Mouse (Mus musculus) frontal cortex, adult (tissue): ENCODE measurements at regions not wholly inside any gene's neighbourhood (a gene's known extent, or its start where the extent isn't known, plus 50 kb on each side); places are given as distances from the start of the nearest gene placed in this dataset.

Experiments used
- ATAC-seq: cut with Nextera tagmentation; 2 replicates; pipeline ENCODE4 v1.9.2; 2017; ENCODE audit warnings: mild to moderate bottlenecking, moderate library complexity, mixed read lengths; ENCODE audit not compliant: low TSS enrichment

DNA sequence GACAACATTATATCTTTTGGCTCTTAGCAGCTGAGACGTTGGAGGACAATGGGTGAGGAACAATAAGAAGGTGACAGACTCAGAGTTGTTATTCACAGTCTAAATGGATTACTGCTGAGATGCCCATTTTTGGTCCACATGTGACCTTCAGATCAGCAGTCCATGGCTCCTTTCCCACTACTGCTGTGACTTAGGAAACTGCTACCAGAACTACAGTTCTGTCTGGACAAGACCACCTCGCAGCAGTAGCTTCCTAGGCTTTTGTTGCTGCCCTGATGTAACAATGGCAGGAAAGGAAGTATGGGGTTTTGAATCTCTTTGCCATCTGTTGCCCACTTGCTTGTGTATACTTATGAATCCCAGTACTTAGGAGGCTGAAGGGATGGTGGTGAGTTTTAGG is 135.6 kb upstream of the Pls3 start:
- ATAC-seq, result no peak

DNA sequence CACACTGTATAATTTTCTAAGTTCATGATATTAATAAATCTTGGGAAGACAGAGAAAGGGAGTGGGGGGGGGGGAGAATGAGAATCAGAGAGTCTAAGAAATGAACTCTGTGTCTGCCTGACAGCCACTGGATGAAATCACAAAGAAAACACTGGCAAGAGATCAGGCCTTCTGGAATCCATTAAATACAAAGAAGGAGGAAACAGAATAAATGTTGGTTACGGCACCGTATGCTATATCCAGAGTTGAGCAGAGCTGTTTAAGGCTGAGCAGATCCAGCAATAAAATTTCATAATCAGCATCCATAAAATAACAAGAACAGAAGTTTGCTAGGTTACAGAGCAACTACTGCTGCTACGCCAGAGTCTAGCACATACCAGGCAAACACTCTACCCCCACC is 103.6 kb upstream of the Pls3 start:
- no peak for ATAC-seq

DNA sequence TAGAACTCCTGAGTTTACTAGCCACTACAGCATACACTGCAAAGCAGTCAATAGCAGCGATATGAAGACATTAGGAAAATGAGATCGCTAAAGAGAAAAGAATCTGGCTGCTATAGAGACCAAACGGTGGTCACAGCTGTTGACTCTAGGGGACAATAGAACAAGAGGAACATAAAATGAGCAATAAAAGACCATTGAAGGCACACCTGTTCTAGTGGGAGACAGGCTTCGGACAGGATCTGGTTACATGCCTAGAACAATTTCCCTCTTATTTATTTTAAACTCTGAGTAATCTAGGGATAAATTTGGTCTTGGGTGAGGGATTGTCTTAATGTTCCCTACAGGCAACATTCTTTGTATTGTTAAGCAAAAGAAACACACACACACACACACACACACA is 99.7 kb upstream of the Pls3 start:
- no peak for ATAC-seq

DNA sequence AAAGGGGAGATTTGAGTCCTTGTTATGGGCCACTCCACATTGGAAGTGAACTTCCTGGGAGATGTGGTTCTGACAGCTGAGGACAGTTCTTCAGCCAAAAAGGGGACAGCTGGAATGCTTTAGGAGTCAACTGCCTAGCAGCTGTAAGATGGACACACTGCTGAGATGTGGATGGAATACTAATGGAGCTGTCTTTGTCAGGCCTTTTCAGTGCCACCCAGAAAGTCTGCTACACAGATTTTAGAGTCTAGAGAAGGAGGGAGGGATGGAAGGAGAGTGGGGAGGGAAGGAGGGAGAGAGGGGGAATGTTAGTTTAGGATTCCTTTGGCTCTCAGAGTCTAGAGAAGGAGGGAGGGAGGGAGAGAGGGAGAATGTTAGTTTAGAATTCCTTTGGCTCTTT is 74.7 kb upstream of the Pls3 start:
- no peak for ATAC-seq

DNA sequence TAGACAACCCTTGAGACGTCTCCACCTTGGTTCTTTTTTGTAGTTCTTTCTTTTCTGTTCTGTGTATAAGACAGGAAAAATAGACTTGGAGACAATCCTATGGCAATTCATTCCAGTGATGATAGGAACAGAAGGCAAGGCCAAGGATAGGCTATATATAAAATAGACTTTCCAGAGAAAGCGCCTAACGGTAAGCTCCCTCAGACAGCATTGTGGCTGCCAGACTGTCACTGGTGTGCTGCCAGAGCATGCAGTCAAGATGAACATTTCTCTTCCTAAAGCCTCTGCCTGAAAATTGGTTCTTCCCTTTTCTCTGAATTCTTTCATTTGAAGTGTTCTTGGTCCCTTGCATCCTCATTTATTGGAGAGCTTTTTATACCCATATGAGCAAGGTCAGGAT is 53.9 kb upstream of the Pls3 start:
- peak; percentile 99 for ATAC-seq
